Mouse (Mus musculus) limb, embryonic 13.5 days (tissue): ENCODE measurements at regions not wholly inside any gene's neighbourhood (a gene's known extent, or its start where the extent isn't known, plus 50 kb on each side); places are given as distances from the start of the nearest gene placed in this dataset.

Source experiments
- ATAC-seq: fragments of 200-750 bp; cut with Nextera tagmentation; 2 replicates; pipeline ENCODE4 v1.8.0; 2017; ENCODE audit warnings: low read depth, moderate number of reproducible peaks, moderate TSS enrichment; ENCODE audit not compliant: low FRiP score
- H3K27ac ChIP-seq: fragments of 300-500 bp; sonication (generic); 2 replicates; pipeline ENCODE4 v1.5.1; 2015; ENCODE audit warnings: inconsistent platforms, mild to moderate bottlenecking, moderate library complexity
- H3K27me3 ChIP-seq: fragments of 300-500 bp; sonication (generic); 2 replicates; pipeline ENCODE4 v1.6.1; 2015; ENCODE audit warnings: mild to moderate bottlenecking, inconsistent platforms
- H3K36me3 ChIP-seq: fragments of 300-500 bp; sonication (generic); 2 replicates; pipeline ENCODE4 v1.6.1; 2015; ENCODE audit warnings: inconsistent platforms, mild to moderate bottlenecking, moderate library complexity
- H3K4me1 ChIP-seq: fragments of 300-500 bp; sonication (generic); 2 replicates; pipeline ENCODE4 v1.6.1; 2015; ENCODE audit warnings: inconsistent platforms
- H3K4me2 ChIP-seq: fragments of 300-500 bp; sonication (generic); replicated peaks from 2 replicates; pipeline ENCODE4 v1.6.1; 2015; ENCODE audit warnings: inconsistent platforms, mild to moderate bottlenecking, moderate library complexity
- H3K4me3 ChIP-seq: fragments of 300-500 bp; sonication (generic); 2 replicates; pipeline ENCODE4 v1.5.1; 2015; ENCODE audit warnings: moderate library complexity, mild to moderate bottlenecking, inconsistent platforms
- H3K9ac ChIP-seq: fragments of 300-500 bp; sonication (generic); 2 replicates; pipeline ENCODE4 v1.6.1; 2015; ENCODE audit warnings: mild to moderate bottlenecking, inconsistent platforms
- H3K9me3 ChIP-seq: fragments of 300-500 bp; sonication (generic); 2 replicates; pipeline ENCODE4 v1.6.1; 2016; ENCODE audit warnings: inconsistent platforms
- WGBS: fragments of 180-500 bp; shearing (Covaris S2); methylation state at CpG from one replicate; pipeline ENCODE4 v1.1.7; 2015; 5-methylcytosine and 5-hydroxymethylcytosine counted together

DNA sequence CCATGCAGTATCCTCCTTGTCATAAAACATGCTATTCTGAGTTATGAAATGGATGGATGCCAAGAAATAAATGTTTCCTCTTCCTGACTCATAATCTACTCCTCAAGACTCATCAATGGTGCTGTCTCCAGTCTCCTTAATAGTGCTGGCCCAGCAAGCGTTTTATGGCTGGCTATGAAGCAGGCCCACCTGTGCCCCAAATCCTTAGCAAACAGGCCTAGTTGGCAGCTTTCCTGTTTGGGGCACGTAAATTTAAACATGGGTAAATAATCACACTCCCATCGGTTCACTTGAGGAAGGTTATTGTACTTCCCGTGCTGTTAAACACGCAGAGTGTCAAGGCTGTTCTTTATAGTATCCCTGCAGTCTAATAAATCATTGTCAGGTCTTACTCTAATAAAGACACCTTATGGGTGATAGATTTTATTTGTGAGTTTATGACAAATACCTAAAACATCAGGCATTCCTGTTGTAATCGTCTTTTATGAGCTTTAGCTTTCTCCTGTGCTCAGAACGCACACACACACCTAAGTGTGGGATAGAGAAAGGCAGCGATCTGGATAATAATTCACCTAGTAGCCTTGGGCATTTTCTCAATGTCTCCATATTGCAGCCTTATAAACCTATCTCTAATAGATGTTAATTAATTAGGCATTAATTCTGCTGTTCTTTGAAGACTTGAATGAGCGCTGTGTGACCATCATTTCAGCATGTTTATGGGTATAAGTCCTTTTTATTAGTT is 435.6 kb upstream of the Klf6 start:
- Histone ChIP-seq H3K9ac (no peak overlapping the region), H3K9me3 (no peaks in the 10 kb centered on the region), H3K4me3 (no peak overlapping the region), H3K27me3 (no peaks in the 10 kb centered on the region), H3K4me1 (peaks cover 18% of the 10 kb centered on the region), H3K27ac (no peak overlapping the region), H3K4me2 (0 out of 2 replicates have a peak overlapping the region, but pooled peaks have one; percentile 9), H3K36me3 (no peaks in the 10 kb centered on the region)
- WGBS = 19% methylated on average over 9 of the region's 9 CpGs
- ATAC-seq = peak; percentile 70; the same call in 1 of the 2 replicates

DNA sequence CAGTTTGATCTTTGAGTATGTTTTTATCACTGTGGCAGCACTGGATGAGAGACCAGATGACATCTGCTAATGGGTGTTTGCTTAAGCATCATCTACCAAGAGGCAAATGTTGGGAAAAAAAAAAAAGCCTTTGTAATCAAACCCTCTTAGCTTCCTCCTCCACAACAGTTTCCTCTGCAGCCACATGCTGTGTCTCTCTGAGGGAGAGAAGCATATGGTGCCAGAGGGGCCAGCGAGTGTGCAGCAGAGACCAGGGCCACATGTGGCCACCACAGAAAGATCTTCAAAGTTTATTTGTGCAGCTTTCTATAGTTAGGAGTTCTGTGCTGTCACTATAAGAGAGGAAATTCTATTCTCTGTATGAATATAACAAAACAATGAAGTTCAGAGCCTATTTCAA is 427.6 kb upstream of the Klf6 start:
- no peaks in the 10 kb centered on the region for H3K36me3 ChIP-seq
- H3K27me3 ChIP-seq = no peaks in the 10 kb centered on the region
- H3K9ac ChIP-seq = no peak overlapping the region
- no peaks in the 10 kb centered on the region for H3K4me1 ChIP-seq
- WGBS = 17% methylated on average over 1 of the region's 1 CpGs
- H3K4me2 ChIP-seq = no peak overlapping the region
- no peak overlapping the region for H3K27ac ChIP-seq
- ATAC-seq = no peak
- no peak overlapping the region for H3K4me3 ChIP-seq
- 0 out of 2 replicates have a peak, but pooled peaks cover 4% of the 10 kb centered on the region for H3K9me3 ChIP-seq

DNA sequence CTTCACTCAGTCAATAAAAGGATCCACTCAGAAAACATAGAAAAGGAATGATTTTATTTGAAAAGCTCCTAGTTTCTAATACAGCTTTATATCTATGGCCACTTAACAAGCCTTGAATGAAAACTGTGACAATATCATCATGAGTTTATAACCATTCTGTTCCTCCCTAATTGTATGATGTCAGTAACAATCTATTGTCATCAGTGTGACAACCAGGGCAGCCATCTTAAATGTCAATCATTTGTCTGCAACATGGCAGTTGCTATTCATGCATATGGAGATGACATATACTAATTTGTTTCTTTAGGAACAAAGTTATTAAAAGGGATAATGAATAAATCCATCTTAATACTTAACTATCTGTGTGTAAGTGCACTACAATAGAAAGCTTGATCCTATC is 426.2 kb upstream of the Klf6 start:
- no peaks in the 10 kb centered on the region for H3K4me1 ChIP-seq
- H3K27ac ChIP-seq = no peak overlapping the region
- no peak overlapping the region for H3K4me3 ChIP-seq
- 0 out of 2 replicates have a peak, but pooled peaks cover 4% of the 10 kb centered on the region for H3K9me3 ChIP-seq
- no peaks in the 10 kb centered on the region for H3K27me3 ChIP-seq
- no peaks in the 10 kb centered on the region for H3K36me3 ChIP-seq
- no peak overlapping the region for H3K9ac ChIP-seq
- no peak for ATAC-seq
- no peak overlapping the region for H3K4me2 ChIP-seq

DNA sequence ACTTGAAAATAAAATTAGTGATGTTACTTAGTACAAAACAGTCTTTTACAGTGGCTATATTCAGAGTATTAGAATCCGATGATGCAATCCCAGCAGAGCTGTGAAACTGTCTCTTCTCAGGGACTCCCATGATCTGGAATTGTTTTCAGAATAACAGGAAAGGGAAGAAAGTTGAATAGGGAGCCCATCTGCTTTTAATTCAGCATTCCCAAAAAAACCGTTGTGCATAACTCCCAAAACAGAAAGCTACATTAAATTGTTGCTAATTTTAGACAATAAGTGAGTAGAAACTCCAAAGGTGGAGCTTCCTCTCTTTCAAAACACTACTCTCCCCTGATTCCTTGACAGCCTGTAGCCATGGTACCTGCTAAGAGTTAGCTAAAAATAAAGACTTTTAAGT is 425.1 kb upstream of the Klf6 start:
- no peak overlapping the region for H3K9ac ChIP-seq
- H3K36me3 ChIP-seq = no peaks in the 10 kb centered on the region
- 0 out of 2 replicates have a peak, but pooled peaks cover 4% of the 10 kb centered on the region for H3K9me3 ChIP-seq
- no peak overlapping the region for H3K4me2 ChIP-seq
- no peaks in the 10 kb centered on the region for H3K27me3 ChIP-seq
- H3K27ac ChIP-seq = no peak overlapping the region
- WGBS = 38% methylated on average over 2 of the region's 2 CpGs
- no peaks in the 10 kb centered on the region for H3K4me1 ChIP-seq
- no peak overlapping the region for H3K4me3 ChIP-seq
- ATAC-seq = no peak

DNA sequence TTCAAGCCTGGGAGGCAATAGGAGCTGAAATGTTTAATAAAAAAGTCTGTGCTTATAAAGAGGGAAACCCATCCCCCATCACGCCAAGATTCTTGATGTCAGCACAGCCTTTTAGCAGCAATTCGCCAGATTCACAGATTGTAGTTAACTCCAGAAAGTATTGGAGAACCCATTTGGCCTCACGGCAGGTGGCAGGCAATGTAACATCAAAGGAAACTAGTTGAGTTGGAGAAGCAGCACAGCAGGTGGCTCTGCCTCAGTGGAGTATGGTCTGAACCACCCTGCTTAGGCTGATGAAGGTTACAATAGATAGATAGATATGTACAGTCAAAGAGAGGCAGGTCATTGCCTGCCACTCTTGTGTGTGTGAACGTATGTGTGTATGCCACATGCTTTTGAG is 420.8 kb upstream of the Klf6 start:
- H3K9ac ChIP-seq = no peak overlapping the region
- ATAC-seq = no peak
- H3K27ac ChIP-seq = no peak overlapping the region
- H3K4me2 ChIP-seq = no peak overlapping the region
- no peaks in the 10 kb centered on the region for H3K27me3 ChIP-seq
- H3K9me3 ChIP-seq = no peaks in the 10 kb centered on the region
- H3K4me3 ChIP-seq = no peak overlapping the region
- no peaks in the 10 kb centered on the region for H3K36me3 ChIP-seq
- no peaks in the 10 kb centered on the region for H3K4me1 ChIP-seq
- WGBS = 60% methylated on average over 4 of the region's 4 CpGs

DNA sequence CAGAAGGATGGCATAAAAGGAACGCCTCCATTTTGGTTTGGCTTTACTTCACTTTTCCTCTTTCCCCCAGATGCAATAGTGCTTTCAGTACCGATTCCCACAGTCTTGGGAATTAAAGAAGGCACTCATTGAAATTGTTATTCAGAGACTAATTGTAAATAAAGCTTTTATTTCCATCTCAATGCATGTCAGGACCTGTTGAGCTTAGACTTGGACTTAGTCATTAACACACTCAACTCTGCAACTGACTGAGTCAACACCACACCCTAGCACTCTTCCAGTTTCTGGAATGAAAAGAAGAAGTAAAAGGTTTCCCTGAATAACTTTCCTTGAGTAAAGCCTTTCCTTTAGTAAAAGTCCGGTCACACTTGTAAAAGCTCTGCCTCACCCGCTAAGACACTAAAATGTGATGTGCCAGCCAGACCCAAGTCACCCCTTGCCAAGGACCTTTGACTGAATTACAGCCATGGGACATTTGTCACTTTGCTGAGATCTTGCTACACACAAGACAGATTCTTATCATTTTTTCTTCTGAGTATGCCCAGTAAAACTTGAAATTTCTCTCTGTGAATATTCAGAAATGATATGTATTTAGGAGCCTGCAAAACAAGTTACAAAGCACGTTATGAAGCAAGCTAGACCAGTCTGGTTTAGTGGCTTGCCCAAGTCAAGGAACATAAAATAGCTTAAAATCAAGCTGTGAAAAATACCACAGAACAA is 416.4 kb upstream of the Klf6 start:
- no peaks in the 10 kb centered on the region for H3K9me3 ChIP-seq
- no peak overlapping the region for H3K4me3 ChIP-seq
- no peak overlapping the region for H3K4me2 ChIP-seq
- H3K27me3 ChIP-seq = no peaks in the 10 kb centered on the region
- WGBS = 79% methylated on average over 5 of the region's 5 CpGs
- H3K36me3 ChIP-seq = no peaks in the 10 kb centered on the region
- no peak for ATAC-seq
- 0 out of 2 replicates have a peak overlapping the region, but pooled peaks have one; percentile 10 for H3K27ac ChIP-seq
- no peaks in the 10 kb centered on the region for H3K4me1 ChIP-seq
- no peak overlapping the region for H3K9ac ChIP-seq

DNA sequence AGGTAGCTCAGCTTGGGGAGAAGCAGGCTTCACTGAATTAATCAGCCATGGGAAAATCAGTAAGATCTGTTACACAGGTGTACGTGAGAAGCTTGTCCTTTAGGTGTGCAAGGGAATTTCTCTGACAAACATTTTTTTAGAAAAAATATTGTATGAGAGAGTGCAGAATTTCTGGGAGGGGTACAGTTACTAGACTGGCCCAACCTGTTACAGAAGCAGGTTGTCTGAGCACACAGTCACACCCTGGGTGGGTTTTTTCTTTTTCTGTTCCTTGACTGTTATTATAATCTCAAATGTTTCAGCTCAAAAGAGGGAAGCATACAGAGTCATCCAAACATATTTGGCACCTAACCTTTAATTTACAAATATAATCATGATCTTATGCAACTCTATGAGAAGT is 412.7 kb upstream of the Klf6 start:
- H3K4me2 ChIP-seq = no peak overlapping the region
- H3K27me3 ChIP-seq = no peaks in the 10 kb centered on the region
- H3K36me3 ChIP-seq = no peaks in the 10 kb centered on the region
- no peak overlapping the region for H3K27ac ChIP-seq
- no peak overlapping the region for H3K4me3 ChIP-seq
- no peak overlapping the region for H3K9ac ChIP-seq
- ATAC-seq = no peak
- WGBS = 64% methylated on average over 1 of the region's 1 CpGs
- H3K4me1 ChIP-seq = no peaks in the 10 kb centered on the region
- H3K9me3 ChIP-seq = no peaks in the 10 kb centered on the region

DNA sequence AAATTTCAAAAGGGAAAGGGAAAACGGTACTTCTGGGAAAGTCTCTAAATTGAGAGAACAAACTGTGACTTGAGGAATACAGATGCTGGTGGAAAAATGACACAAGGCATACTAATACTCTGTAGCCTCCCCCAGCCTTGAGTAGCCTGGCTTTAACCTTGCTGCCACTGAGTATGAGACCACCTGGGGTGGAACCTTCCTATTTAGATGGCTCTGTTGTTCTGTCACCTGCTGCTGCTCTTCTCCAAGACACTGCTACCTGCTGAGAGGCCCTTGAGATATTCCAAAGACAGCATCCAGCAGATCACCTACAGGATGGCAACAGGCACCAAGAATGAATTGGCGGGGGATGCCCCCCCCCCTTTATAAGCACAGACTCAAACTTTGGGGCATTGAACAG is 380.5 kb upstream of the Klf6 start:
- Histone ChIP-seq H3K9ac (no peak overlapping the region), H3K9me3 (no peaks in the 10 kb centered on the region), H3K27ac (no peak overlapping the region), H3K36me3 (no peaks in the 10 kb centered on the region), H3K27me3 (no peaks in the 10 kb centered on the region), H3K4me3 (no peak overlapping the region), H3K4me1 (no peaks in the 10 kb centered on the region), H3K4me2 (no peak overlapping the region)
- WGBS = 69% methylated on average over 2 of the region's 2 CpGs
- no peak for ATAC-seq

DNA sequence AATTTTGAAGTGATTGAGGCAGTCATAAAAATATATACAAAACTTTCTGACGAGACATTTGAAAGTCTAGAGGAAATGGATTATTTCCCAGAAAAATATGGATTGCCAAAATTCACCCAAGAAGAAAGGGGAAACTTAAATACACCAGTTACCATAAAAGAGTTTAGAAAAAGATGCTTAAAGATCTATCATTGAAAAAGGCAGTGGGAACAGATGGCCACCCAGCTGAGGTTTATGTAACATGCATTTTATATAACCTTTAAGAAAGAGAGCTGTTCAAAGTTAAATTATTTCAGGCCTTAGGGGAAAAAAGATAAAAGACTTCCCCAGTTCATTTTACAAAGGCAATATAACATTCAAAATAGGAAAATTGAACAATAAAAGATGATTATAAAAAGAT is 369.0 kb upstream of the Klf6 start:
- ATAC-seq = no peak
- Histone ChIP-seq H3K9me3 (no peaks in the 10 kb centered on the region), H3K27ac (no peak overlapping the region), H3K4me2 (no peak overlapping the region), H3K9ac (no peak overlapping the region), H3K4me1 (no peaks in the 10 kb centered on the region), H3K4me3 (no peak overlapping the region), H3K27me3 (no peaks in the 10 kb centered on the region), H3K36me3 (no peaks in the 10 kb centered on the region)
- 51% methylated on average over 1 of the region's 1 CpGs for WGBS

DNA sequence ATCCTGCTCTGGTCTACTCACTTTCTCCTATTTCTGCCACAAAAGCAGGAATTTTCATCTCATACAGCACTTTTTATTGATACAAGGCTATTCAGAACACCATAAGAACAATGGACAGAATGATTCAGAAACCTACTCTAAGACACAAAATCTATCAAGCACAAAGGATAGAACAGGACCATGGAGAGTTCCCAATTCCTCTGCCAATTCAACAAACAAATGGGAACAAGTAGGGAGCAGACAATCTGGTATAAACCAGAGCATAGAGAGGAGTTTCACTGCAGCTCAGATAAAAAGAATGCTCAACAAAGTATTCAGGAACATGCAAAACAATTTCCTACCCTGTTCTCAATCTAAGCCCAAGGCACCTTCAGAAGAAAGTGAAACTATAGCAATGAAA is 363.7 kb upstream of the Klf6 start:
- Histone ChIP-seq H3K36me3 (no peaks in the 10 kb centered on the region), H3K4me1 (no peaks in the 10 kb centered on the region), H3K27me3 (no peaks in the 10 kb centered on the region), H3K27ac (no peak overlapping the region), H3K4me2 (no peak overlapping the region), H3K9me3 (no peaks in the 10 kb centered on the region), H3K4me3 (no peak overlapping the region), H3K9ac (no peak overlapping the region)
- no peak for ATAC-seq

DNA sequence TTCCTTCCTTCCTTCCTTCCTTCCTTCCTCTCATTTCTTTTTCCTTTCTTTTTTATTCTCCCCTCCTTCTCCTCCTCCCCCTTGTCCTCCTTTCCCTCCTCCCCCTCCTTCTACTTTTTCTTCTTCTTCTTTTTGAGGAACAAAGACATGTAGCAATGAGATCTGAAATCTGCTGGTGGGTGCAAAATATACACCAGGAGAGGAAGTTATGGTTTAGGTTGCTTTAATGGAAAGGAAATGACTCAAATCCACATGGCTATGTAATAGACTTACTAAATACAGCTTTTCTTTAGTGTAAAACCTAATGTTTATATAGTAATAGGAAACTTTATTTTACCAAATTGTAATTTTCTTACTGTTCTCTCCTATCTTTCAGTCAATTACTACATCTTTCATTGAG is 349.5 kb upstream of the Klf6 start:
- no peak overlapping the region for H3K9ac ChIP-seq
- H3K4me2 ChIP-seq = no peak overlapping the region
- H3K4me3 ChIP-seq = no peak overlapping the region
- H3K36me3 ChIP-seq = no peaks in the 10 kb centered on the region
- H3K27ac ChIP-seq = no peak overlapping the region
- H3K4me1 ChIP-seq = no peaks in the 10 kb centered on the region
- no peaks in the 10 kb centered on the region for H3K9me3 ChIP-seq
- ATAC-seq = no peak
- H3K27me3 ChIP-seq = no peaks in the 10 kb centered on the region

DNA sequence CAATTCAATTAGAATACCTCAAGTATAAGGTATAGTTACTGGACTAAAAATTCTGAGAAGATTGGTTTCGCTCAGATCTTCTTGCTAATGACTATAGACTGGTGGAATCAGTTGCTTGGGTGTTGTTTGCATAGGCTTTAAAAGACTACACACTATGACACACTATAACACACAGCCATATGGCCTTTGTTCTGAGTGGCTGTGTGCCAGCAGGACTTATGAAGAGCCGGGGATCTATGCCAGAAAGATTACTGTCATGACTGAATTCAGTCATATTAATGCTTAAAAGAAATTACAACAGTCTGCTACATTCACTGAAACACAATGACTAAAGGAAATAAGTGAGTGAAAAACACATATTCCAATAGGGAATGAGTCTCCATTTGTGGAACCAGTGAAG is 345.7 kb upstream of the Klf6 start:
- no peak overlapping the region for H3K4me2 ChIP-seq
- WGBS = 75% methylated on average over 2 of the region's 2 CpGs
- no peaks in the 10 kb centered on the region for H3K4me1 ChIP-seq
- no peak overlapping the region for H3K9ac ChIP-seq
- H3K27ac ChIP-seq = no peak overlapping the region
- H3K9me3 ChIP-seq = no peaks in the 10 kb centered on the region
- H3K27me3 ChIP-seq = no peaks in the 10 kb centered on the region
- ATAC-seq = no peak
- H3K4me3 ChIP-seq = no peak overlapping the region
- H3K36me3 ChIP-seq = no peaks in the 10 kb centered on the region

DNA sequence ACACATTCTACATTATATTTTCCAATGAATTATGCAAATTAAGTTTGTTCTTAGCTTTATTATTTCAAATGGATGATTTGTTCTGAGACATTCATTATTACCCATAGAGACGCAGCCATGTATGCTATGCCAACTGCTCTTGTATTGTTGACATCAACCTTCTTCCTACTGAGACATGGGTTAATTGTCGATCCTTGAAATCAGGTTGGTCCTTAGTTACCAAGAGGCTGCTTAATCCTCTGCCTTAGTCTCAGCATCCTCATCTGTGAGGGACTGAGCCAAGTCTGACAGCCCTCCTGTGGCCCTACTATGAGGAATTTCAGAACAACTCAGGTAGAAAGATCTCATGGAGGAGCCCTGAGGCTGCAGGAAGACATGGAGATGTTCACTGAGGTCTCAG is 345.2 kb upstream of the Klf6 start:
- H3K4me3 ChIP-seq = no peak overlapping the region
- 94% methylated on average over 2 of the region's 2 CpGs for WGBS

More for the DNA sequence above, 345.2 kb upstream of the Klf6 start:
- Histone ChIP-seq H3K27me3 (no peaks in the 10 kb centered on the region), H3K4me1 (no peaks in the 10 kb centered on the region), H3K4me2 (no peak overlapping the region), H3K27ac (no peak overlapping the region), H3K36me3 (no peaks in the 10 kb centered on the region), H3K9ac (no peak overlapping the region), H3K9me3 (no peaks in the 10 kb centered on the region)
- no peak for ATAC-seq
